Mouse (Mus musculus) forebrain, embryonic 15.5 days (tissue): ENCODE measurements around the gene Kat2b. TPM values are rescaled to one million over a fixed set of nuclear protein-coding genes. Genes with fewer than 3 reads are reported as not detected.
A peak's percentile ranks its signal among the peaks of the same experiment; 100 is the strongest.
"Not testable (repeated sequence)": the region's sequence is repeated elsewhere in the genome, so short reads cannot be mapped to it uniquely, and the experiment has no call there.

ENCODE experiments used
- ATAC-seq: fragments of 200-750 bp; cut with Nextera tagmentation; replicated peaks from 2 replicates; pipeline ENCODE4 v1.8.0; 2017; ENCODE audit warnings: mild to moderate bottlenecking, moderate TSS enrichment, moderate library complexity
- H3K27ac ChIP-seq: fragments of 300-500 bp; sonication (generic); replicated peaks from 2 replicates; pipeline ENCODE4 v1.5.1; 2015; ENCODE audit warnings: mild to moderate bottlenecking, inconsistent platforms
- H3K27me3 ChIP-seq: fragments of 300-500 bp; sonication (generic); 2 replicates; pipeline ENCODE4 v1.6.1; 2015; ENCODE audit warnings: inconsistent platforms
- H3K36me3 ChIP-seq: fragments of 300-500 bp; sonication (generic); 2 replicates; pipeline ENCODE4 v1.6.1; 2015; ENCODE audit warnings: mild to moderate bottlenecking, inconsistent platforms
- H3K4me1 ChIP-seq: fragments of 300-500 bp; sonication (generic); 2 replicates; pipeline ENCODE4 v1.6.1; 2015; ENCODE audit warnings: inconsistent platforms
- H3K4me2 ChIP-seq: fragments of 300-500 bp; sonication (generic); replicated peaks from 2 replicates; pipeline ENCODE4 v1.6.1; 2015; ENCODE audit warnings: mild to moderate bottlenecking, inconsistent platforms
- H3K4me3 ChIP-seq: fragments of 300-500 bp; sonication (generic); 2 replicates; pipeline ENCODE4 v1.5.1; 2015; ENCODE audit warnings: mild to moderate bottlenecking, inconsistent platforms
- H3K9ac ChIP-seq: fragments of 300-500 bp; sonication (generic); replicated peaks from 2 replicates; pipeline ENCODE4 v1.6.1; 2015; ENCODE audit warnings: mild to moderate bottlenecking, inconsistent platforms
- H3K9me3 ChIP-seq: fragments of 300-500 bp; sonication (generic); 2 replicates; pipeline ENCODE4 v1.6.1; 2016; ENCODE audit warnings: inconsistent platforms
- WGBS: fragments of 180-500 bp; shearing (Covaris S2); methylation state at CpG from one replicate; pipeline ENCODE4 v1.1.7; 2015; ENCODE audit warnings: mixed read lengths; 5-methylcytosine and 5-hydroxymethylcytosine counted together
- polyA plus RNA-seq: library from polyadenylated mRNA; unstranded; fragments of >200 nt; fragmentation: Nextera tagmentation; extraction: Ambion mirVana; gene quantifications from 2 replicates; pipeline ENCODE4 v1.2.1, GENCODE M21; 2015

The Kat2b gene
- 6.3 and 6.5 TPM in 2 replicates for polyA plus RNA-seq

DNA sequence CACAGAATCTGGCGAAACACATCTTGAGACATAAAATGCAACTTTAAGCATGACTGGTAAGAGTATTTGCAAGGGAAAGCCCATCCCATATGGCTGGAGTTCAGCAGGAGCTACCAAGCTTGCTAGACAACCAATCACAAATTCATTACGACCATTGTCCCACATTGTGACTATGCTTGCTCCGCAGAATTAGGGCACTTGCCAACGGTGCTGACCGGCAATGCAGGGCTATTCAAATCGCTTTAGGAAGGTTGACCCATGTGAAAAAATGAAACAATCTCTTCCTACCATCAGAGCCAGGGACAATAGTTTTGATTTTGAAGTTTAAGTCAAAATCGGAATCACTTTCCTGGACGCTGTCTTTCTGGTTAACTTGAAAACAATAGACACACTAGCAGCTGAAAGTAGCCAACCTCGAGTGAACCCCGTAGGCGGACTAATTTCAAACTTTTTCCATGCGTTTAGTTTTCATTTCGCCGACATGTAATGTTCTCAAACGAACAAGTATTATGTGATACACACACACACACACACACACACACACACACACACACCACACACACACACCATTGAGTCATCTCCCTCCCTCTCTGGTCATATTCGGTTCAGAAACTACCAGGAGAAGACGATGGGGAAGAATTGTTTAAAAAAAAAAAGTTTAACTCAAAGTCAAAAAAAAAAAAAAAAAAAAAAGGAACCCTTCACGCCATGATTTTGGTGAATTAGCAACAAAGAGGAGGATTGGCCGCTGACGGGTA, at the start of gene Kat2b:
Kat2b (plus strand) TSS at position 701 of the 758 bp plus-strand sequence.
- Histone ChIP-seq H3K9me3 (no peaks in the 10 kb centered on the region), H3K27me3 (no peaks in the 10 kb centered on the region), H3K27ac (peak within 1 kb of the TSS; percentile 93), H3K36me3 (no peaks in the 10 kb centered on the region), H3K4me2 (peak within 1 kb of the TSS; percentile 91), H3K4me3 (peak within 1 kb of the TSS; percentile 61), H3K9ac (peak within 1 kb of the TSS; percentile 68), H3K4me1 (peaks cover 34% of the 10 kb centered on the region)
- 1% methylated on average over 20 of the region's 20 CpGs for WGBS
- no peak for ATAC-seq

- Histone ChIP-seq H3K4me3 (no peak overlapping the region), H3K4me2 (no peak overlapping the region), H3K27ac (no peak overlapping the region), H3K9ac (no peak overlapping the region), H3K4me1 (no peaks in the 10 kb centered on the region), H3K36me3 (no peaks in the 10 kb centered on the region), H3K27me3 (no peaks in the 10 kb centered on the region), H3K9me3 (no peaks in the 10 kb centered on the region)
- no peak for ATAC-seq
Observed at GRCm38 (mm10) chr17:53519364-53519763, 47.3 kb upstream of the Kat2b start.

- H3K4me3 ChIP-seq = no peak overlapping the region
- H3K4me2 ChIP-seq = no peak overlapping the region
- no peak overlapping the region for H3K9ac ChIP-seq
- H3K9me3 ChIP-seq = no peaks in the 10 kb centered on the region
- H3K27ac ChIP-seq = no peak overlapping the region
- no peaks in the 10 kb centered on the region for H3K36me3 ChIP-seq
- no peaks in the 10 kb centered on the region for H3K4me1 ChIP-seq
- no peak for ATAC-seq
- H3K27me3 ChIP-seq = no peaks in the 10 kb centered on the region
Observed at GRCm38 (mm10) chr17:53520509-53520908, 46.2 kb upstream of the Kat2b start.

DNA sequence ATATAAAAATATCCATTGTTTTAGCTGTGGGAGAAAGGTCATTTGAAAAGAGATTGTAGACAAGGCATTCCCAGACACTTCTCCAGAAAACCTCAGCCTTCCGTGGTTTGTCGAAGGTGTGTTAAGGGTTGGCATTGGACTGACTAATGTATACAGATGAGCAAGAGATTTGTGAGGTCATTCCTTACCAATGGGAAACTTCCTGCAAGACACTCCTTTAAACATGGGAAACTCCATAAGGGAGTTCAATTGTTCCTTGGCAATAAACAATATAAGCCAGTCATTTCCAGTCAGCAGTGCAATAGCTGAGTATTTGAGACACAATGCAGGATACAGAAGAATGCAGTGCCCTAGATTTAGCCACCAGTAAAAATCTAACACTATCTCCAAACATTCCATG, 38.6 kb upstream of the Kat2b start:
- Histone ChIP-seq H3K4me2 (no peak overlapping the region), H3K9ac (no peak overlapping the region), H3K4me1 (no peaks in the 10 kb centered on the region), H3K9me3 (no peaks in the 10 kb centered on the region), H3K4me3 (no peak overlapping the region), H3K27ac (no peak overlapping the region), H3K36me3 (no peaks in the 10 kb centered on the region), H3K27me3 (no peaks in the 10 kb centered on the region)
- ATAC-seq = no peak
- 89% methylated on average over 2 of the region's 2 CpGs for WGBS

- Histone ChIP-seq H3K9ac (no peak overlapping the region), H3K27ac (no peak overlapping the region), H3K9me3 (no peaks in the 10 kb centered on the region), H3K36me3 (no peaks in the 10 kb centered on the region), H3K27me3 (no peaks in the 10 kb centered on the region), H3K4me3 (no peak overlapping the region), H3K4me2 (no peak overlapping the region), H3K4me1 (no peaks in the 10 kb centered on the region)
- WGBS = 45% methylated on average over 2 of the region's 2 CpGs
- ATAC-seq = no peak
Observed at GRCm38 (mm10) chr17:53531160-53531559, 35.5 kb upstream of the Kat2b start.

DNA sequence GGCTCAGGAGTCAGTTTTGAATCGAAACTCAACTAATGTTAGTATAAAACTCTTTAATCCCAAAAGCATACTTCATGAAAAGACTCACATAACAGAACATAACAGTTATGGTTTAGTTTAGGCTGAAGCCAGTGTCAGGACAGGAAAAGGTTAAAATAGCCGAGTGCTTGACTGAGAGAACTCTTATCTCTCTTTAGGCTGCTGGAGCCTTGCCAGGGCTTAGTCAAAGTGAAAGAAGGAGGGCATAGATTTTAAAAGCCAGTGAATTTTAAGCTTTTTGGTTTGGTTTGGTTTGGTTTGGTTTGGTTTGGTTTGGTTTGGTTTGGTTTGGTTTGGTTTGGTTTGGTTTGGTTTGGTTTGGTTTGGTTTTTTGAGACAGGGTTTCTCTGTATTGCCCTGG, 34.2 kb upstream of the Kat2b start:
- no peak overlapping the region for H3K9ac ChIP-seq
- no peaks in the 10 kb centered on the region for H3K27me3 ChIP-seq
- WGBS = 77% methylated on average over 2 of the region's 2 CpGs
- H3K4me1 ChIP-seq = no peaks in the 10 kb centered on the region
- H3K4me3 ChIP-seq = no peak overlapping the region
- H3K4me2 ChIP-seq = no peak overlapping the region
- no peaks in the 10 kb centered on the region for H3K9me3 ChIP-seq
- no peak overlapping the region for H3K27ac ChIP-seq
- no peaks in the 10 kb centered on the region for H3K36me3 ChIP-seq
- ATAC-seq = no peak

DNA sequence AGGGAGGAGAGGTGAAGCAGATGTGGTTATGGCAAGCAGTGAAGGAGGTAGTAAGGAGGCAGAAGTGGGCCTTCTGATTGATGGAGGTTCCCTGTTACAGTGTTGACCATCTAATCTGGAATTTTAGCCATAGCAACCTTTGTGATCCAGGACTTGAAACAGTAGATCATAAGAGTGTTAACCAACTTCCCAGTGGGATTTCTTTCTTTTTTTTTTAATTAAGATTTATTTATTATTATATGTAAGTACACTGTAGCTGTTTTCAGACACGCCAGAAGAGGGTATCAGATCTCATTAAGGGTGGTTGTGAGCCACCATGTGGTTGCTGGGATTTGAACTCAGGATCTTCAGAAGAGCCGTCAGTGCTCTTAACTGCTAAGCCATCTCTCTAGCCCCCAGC, 27.3 kb upstream of the Kat2b start, which contains the start of gene Pp2d1:
Pp2d1 (minus strand) TSS at position 101 of the 400 bp plus-strand sequence.
- not testable (repeated sequence) for H3K27me3 ChIP-seq, H3K4me2 ChIP-seq, H3K4me3 ChIP-seq, H3K9me3 ChIP-seq, H3K36me3 ChIP-seq, ATAC-seq, H3K27ac ChIP-seq, H3K9ac ChIP-seq, H3K4me1 ChIP-seq
- 87% methylated on average over 2 of the region's 2 CpGs for WGBS

GRCm38 (mm10) chr17:53542536-53542935, 24.1 kb upstream of the Kat2b start:
- ATAC-seq = no peak
- Histone ChIP-seq H3K36me3 (no peaks in the 10 kb centered on the region), H3K9ac (no peak overlapping the region), H3K27ac (no peak overlapping the region), H3K27me3 (no peaks in the 10 kb centered on the region), H3K4me3 (no peak overlapping the region), H3K4me1 (no peaks in the 10 kb centered on the region), H3K4me2 (no peak overlapping the region), H3K9me3 (no peaks in the 10 kb centered on the region)
- WGBS = 97% methylated on average over 4 of the region's 4 CpGs

GRCm38 (mm10) chr17:53543591-53544324, 22.9 kb upstream of the Kat2b start:
- H3K27me3 ChIP-seq = no peaks in the 10 kb centered on the region
- no peak overlapping the region for H3K9ac ChIP-seq
- H3K27ac ChIP-seq = no peak overlapping the region
- no peaks in the 10 kb centered on the region for H3K4me1 ChIP-seq
- H3K4me2 ChIP-seq = no peak overlapping the region
- H3K36me3 ChIP-seq = no peaks in the 10 kb centered on the region
- H3K4me3 ChIP-seq = no peak overlapping the region
- ATAC-seq = peak; percentile 55; the same call in 1 of the 2 replicates
- H3K9me3 ChIP-seq = no peaks in the 10 kb centered on the region
- WGBS = 41% methylated on average over 9 of the region's 9 CpGs

DNA sequence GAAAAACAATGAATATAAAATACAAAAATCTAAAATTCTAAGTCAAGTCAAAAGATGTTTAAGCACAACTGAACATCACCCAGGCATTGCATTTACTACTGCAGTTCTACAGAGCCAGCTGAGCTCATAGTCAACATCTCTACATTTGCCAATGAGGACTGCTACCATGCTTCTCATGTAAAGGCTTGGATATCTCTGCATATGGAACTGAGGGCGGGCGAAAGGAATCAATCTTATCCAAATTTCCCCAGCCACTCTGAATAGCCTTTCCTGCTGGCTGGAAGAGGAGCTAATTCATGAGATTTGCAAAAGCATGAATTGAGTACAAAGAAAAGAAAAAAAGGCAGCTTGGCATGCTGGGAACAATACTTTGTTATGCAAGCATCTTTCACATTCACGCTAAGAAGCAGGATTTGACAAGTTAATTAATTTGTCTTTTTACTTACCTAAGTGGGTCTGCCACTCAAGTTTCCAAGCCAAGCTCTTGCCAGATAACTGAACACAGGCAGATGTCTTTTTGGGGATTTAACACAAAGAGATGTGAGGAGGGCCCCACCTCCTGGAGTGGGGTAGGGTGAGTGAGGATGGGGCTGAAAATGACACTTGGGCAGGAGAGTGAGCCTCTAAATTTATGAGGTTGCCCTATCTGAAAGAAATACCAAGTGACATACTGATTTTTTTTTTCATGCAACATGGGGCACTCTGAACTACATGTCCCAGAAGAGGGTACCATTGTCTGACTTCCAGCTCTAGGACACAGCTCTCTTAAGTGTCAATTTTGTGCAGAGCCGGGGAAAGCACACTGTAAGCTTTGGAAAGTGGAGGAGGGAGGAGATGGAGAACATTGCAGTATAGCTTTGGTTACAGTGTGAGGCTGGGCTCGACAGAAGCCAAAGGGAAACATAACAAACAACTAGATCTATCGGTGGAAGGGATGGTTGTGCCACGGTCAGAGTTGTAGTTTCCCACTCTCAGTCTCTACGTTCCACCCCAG, 15.1 kb upstream of the Kat2b start:
- Histone ChIP-seq H3K27me3 (no peaks in the 10 kb centered on the region), H3K36me3 (no peaks in the 10 kb centered on the region), H3K9me3 (no peaks in the 10 kb centered on the region), H3K9ac (no peak overlapping the region), H3K4me3 (no peak overlapping the region), H3K4me1 (peaks cover 8% of the 10 kb centered on the region), H3K4me2 (no peak overlapping the region), H3K27ac (peak overlapping the region; percentile 80)
- WGBS = 32% methylated on average over 8 of the region's 8 CpGs
- ATAC-seq = peak; percentile 87

- peaks cover 8% of the 10 kb centered on the region for H3K4me1 ChIP-seq
- H3K9me3 ChIP-seq = no peaks in the 10 kb centered on the region
- WGBS = 60% methylated on average over 4 of the region's 4 CpGs
- no peak for ATAC-seq
- H3K36me3 ChIP-seq = no peaks in the 10 kb centered on the region
- H3K4me2 ChIP-seq = no peak overlapping the region
- no peak overlapping the region for H3K4me3 ChIP-seq
- no peaks in the 10 kb centered on the region for H3K27me3 ChIP-seq
- no peak overlapping the region for H3K9ac ChIP-seq
- no peak overlapping the region for H3K27ac ChIP-seq
Observed at GRCm38 (mm10) chr17:53554088-53554487, 12.6 kb upstream of the Kat2b start.

DNA sequence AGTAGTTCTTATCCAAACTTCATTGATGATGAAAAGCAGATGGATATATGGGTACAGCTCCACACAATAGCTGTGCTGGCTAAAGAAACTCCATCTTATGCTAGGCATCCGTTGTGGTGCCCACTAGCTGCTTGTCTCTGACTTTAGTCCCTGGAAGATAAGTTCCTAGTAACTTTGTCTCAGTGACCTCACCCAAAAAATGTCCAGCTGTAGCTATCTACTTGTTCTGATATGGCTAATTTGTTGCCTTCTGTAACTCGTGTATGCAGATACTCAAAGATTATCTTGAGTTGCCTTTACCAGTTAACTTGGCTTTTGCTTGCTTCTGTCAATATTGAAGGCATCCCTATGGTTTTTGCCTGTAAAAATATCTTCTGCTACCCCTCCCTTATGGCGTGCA, 11.8 kb upstream of the Kat2b start:
- Histone ChIP-seq H3K9ac (no peak overlapping the region), H3K4me2 (no peak overlapping the region), H3K9me3 (no peaks in the 10 kb centered on the region), H3K4me3 (no peak overlapping the region), H3K27ac (no peak overlapping the region), H3K27me3 (no peaks in the 10 kb centered on the region), H3K36me3 (no peaks in the 10 kb centered on the region), H3K4me1 (peaks cover 8% of the 10 kb centered on the region)
- 84% methylated on average over 3 of the region's 3 CpGs for WGBS
- ATAC-seq = no peak
